Mouse (Mus musculus): ENCODE data around the gene Cetn2.

Gene Cetn2

DNA sequence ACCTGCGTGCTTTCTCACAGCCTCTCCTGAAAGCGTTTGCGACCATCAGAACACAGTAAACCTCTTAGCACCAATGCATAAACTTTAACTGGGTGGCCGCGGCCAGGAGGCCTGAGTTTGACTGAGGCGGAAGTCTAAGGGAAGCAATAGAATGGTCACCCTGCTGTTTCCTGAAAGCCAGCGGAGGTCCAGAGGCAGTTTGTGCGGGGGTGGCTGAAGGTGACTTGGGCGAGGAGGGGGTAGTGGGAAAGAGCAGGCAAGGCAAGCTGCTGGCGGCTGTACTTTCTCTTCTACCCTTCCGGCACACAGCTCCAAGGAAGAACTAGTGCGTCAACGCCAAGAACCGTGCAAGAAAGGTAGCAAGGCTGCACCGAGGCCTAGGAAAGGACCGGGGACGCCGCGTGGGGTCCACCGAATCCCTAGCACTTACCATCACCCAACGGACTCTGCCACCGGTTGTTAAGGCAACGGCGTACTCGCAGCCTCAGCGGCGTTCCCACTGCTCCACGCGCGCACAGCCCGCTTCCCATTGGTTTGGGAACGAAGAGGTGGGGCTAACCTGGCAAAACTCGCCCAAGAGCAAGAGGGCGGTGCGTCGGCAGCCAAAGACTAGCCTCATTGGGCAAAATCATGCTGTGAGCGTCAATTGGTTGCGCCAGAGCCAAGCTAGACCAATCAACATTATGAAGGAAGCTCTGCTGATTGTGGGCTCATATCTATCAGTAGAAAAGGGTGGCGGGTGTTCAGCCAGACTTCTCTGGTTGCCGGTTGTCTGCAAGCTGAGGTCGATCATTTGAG lies at the start of gene Cetn2, which contains the start of gene Nsdhl:
Gene Cetn2, minus strand, starts transcription at position 528 of the 798 bp plus-strand sequence.
Gene Nsdhl, plus strand, starts transcription at position 674 of the 798 bp plus-strand sequence.
- peak; percentile 89 for DNase-seq

DNA sequence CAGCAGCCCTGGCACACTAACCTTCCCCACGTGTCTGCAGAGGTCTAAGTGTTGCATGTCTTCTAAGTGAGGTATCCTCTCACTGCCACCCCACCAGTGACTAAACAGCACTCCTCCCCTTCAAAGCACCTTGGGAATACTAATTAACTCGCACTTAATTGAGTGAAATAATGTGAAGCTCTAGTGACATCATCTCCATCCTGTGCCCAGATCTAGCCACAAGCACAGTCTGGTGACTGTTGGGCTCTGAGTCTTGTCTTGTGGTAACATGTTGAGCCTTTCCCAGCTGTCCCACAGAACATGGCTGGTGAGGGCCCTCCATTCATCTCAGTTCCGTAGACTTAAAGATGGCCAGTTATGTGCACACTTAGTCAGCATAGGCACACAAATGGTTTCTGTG lies 44.5 kb upstream of the Cetn2 start:
- no peak for DNase-seq

DNA sequence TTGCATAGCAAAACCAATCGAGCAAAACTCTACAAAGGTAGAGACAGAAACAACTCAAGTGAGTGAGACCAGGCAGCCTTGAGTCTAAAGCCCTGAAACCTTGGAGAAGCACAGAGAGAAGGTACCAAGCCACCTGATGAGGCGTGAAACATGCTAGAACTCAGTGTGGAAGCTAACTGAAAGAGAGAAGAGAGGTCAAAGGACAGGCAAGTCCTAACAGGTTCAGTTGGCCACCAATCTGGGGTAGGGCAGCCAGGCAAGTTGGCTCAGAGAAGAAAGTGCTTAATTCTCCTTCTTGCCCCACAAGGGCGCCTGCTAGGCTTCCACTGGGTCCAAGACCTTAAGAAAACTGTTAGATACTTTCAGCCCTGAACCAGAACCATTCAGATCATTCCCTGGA lies 43.3 kb upstream of the Cetn2 start:
- no peak for DNase-seq

DNA sequence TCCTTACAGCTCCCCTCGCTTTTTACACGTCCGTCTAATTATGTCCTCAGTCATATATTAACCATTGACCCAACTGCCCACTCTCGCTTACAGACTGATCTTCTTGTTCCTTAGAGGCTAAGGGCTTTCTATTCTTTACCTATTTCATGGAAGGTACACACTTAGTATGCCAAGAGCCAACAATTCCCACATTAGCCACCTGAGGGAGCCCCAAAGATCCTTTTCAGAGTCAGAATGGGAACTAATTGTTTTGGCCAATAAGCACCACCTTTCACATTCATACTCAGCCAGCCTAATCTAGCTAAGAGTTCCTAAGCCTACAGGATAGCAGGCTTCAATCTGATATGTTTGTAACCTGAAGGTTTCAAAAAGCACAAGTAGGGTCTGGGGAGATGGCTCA lies 42.2 kb upstream of the Cetn2 start:
- no peak for DNase-seq

DNA sequence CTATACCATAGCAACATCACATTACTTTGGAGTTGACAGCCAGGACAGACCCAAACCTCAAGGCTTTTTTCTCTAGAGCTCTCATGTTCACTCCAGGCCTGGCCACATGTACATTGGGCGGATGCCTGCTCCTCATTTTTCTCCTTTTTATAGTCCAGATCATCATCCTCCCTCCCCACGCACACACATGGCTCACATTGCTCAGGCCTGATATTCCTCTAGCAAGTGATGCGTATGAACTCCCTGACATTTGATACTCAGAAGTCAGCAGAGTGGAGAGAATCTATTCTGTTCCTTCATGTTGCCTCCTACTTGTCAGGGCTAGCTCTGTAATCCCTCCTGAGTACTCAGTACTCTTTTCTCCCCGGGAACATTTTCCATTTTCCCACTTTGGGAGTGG lies 38.3 kb upstream of the Cetn2 start:
- no peak for DNase-seq

DNA sequence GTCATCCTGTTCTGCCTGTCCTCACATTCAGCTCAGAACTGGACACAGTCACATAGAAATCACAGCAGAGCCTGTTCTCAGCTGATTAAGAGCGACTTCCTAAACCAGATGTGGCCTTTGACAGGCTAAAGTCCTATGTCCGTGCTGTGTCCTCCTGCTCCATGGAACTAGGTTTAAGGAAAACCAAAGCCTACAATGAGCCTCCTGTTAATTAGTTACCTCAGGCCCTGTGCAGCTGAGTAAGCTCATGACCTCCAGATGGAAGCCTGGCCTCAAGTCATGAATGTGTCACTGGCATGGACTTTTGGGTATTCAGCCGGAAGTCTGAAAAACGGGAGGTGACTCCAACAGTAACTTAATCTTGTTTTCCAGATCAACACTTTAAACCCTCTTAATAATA lies 35.3 kb upstream of the Cetn2 start:
- DNase-seq, result no peak

DNA sequence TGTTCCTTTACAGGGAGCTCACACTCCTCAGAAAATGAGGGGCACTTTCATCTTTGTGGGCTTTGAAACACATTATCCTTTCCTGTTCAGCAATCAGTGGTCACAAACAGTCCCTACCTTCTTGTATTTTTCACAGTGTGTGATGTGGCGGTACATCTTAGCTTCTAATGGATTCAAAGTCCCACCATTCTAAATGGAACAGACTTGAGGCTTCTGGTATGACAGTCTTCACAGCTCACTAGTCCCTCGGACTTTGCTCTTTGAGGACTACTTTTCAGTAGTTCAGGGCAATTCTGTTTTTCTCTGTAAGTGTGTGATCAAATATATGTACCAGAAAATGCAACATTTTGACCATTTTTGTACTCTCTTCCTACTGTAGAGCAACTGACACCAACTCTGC lies 3.2 kb upstream of the Cetn2 start:
- DNase-seq, result no peak

DNA sequence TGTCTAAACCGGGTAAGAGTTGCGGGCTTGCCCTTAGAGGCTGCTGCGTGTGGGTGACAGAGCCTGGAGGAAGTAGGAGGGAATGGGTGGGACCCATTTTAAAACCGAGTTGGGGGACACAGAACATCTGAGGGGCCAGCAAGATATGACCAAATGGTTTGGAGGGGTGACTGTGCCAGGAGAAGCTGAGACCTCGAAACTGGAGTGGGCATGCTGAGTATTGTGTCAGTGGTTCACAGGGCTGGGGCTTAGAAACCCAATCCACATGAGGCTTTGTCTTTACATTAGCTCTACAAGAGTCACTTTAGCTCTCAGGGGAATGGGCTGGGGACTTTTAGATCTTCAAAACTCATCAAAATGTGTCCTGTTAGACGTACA lies 460 bp upstream of the Cetn2 start:
- no peak for DNase-seq

DNA sequence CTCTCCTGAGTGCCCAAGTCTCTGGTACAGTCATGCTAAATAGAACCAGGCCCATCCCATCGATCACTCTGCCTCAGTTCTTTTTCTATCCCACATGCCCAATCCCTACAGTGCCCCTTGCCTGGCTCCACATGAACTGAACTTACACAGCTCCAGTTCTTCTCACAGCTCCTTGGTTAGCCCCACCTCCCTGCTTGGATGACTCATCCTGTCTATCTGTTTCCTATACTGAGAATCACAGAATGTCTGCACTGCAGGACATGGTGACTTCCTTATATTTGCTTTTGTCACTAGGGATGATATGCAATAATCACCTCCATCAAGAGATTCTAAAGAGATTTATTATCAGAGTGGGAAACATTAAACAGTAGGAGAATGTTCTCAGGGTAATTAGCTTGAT lies 6.6 kb downstream of the Cetn2 start:
- DNase-seq, result no peak

DNA sequence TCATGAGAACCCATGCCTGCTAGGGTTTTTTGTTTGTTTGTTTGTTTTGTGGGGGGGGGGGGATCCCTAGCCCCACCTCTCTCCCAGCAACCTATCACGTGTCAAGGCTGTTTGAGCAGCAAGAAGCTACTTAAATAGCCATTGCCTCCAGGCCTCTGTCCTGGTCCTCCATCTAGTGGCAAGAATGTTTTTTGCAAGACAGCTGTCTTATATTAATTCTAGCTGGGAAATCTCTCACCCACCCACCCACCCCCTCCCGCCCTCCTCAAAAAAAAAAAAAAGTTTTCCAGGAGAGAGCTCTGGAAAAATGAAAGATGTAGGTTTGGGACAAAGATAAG lies 9.8 kb downstream of the Cetn2 start:
- no peak for DNase-seq

DNA sequence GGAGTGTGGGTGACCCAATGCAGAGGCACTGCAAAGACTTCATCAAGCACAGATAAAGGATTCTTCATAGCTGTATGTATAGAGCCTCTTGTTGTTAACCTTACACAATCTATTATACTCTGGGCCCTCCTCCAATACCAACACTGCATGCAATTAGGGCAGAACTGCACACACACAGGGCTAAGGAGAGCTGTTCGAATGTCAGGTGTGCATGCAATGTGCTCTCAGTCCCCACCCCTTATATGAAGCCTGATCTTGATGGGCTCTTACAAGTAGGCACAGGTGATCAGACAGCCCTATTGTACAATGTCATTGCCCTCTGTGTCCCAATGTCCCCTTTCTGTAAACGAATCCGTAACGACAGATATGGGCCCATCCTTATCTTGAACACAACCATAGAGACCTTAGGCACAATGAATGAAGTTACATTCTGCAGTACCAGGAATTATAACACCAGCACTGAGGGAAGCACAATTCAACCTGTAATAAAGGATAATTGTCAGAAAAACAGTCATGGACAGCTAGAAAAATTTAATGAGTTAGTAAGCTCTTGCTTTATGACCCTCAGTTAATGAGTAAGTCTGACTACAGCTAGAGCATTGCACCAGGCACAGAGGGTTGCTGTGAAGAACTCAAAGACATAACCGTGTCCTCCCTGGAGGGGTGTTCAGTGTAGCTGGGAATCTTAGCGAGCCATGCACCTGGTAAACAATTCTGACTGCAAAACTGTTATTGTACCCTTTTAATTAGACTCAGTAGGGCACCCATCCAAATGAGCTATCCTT lies 10.4 kb downstream of the Cetn2 start:
- no peak for DNase-seq

DNA sequence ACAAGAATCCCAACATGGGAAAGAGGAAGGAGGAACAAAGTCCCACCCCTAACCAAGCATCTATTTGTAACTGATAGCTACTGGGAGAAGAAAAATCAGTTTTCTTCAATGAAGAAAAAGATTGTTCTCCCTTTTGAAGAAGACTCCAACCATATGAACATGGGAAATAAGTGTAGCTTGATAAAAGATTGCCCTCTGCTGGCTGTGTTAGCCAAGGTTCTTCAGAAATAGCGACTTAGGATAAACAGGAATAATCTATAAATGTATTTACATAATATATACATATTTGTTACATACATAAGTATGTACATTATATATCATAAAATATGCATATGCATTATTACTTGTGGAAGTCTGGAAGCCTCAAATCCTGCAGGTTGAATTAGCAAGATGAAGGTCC lies 15.7 kb downstream of the Cetn2 start:
- DNase-seq, result no peak

DNA sequence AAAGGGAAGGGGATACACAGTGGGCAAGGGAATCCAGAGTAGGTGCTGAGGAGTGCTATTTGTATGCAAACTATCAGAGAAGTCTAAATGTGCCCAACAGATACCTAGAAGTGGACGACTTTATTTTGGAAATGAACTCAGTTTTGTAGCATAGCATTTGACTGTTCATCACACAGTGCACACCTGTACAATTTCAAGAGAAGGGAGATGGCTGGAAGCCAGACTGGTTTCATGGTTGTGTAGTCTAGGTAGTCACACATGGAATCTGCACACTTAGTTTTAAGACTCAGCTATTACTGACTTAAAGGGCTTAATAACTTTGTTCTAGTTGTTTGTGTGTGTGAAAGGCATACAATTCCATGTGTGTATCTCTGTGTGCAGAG lies 22.2 kb downstream of the Cetn2 start:
- no peak for DNase-seq

DNA sequence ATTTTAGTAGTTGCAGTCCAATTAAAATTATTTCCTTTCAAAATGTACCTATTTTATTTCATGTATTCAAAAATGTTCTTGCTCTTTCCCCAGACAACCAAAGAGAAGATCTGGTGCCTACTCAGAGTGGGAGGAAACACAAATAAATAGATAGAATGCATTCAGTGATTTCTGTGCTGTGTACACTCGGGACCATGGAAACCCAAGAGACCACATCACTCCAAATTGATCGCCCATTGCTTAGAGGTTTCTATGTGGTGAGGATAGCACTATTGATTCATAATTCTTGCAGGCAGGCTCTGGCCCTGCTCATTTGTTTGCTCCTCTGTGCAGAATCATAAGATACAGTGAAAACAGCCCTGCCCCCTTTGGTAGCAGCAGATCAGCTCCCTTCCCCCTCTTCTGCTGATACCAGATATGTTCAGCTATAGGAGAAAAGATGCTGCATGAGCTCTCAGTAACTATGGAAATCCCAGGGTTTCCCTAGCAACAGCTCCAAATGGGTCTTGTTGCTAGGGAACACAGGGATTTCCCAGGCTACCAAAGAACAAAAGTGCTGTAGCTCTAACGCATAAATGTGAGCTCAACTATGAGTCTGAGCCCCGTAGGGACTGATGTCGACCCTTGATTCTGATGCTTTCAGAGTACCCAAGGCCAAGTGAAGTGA lies 22.7 kb downstream of the Cetn2 start:
- no peak for DNase-seq

Data from cerebellum, adult 11-12 months (tissue).